Mouse (Mus musculus): ENCODE data around the gene Ankle2. TPM values are rescaled to one million over a fixed set of nuclear protein-coding genes. Genes with fewer than 3 reads are reported as not detected.

Ankle2 gene
- total and polyA plus RNA-seq, 3 experiments = 33.2 to 35.7 (median 35.3) TPM

DNA sequence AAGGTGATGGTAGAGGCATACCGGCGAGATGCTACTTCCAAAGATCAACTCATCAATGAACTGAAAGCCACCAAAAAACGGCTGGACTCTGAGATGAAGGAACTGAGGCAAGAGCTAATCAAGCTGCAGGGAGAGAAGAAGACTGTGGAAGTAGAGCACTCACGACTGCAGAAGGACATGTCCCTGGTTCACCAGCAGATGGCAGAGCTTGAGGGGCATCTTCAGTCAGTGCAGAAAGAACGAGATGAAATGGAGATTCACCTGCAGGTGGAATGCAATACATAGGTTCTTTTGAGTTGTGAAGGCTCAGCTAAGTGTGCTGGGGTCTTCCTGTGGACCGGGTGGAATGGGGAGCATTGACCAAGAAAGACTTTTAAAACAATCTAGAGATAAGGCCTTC, 26.0 kb upstream of the Ankle2 start:
- TF ChIP-seq RAD21 (IDR thresholded peaks at IDR 0.05; ENCODE audit: low read depth, low read length) (peak; percentile 7), SMC3 (IDR thresholded peaks at IDR 0.05; ENCODE audit: low read depth, low read length) (peak; percentile 45), NRF1 (IDR thresholded peaks at IDR 0.05; ENCODE audit: low read depth, low read length) (no peak), CTCF (conservative IDR thresholded peaks at IDR 0.05 in 1 of 2, IDR thresholded peaks at IDR 0.05 in 1 of 2; ENCODE audit: low read depth in 2 of 2, low read length in 2 of 2) (peak; percentile 25 to 62; a peak in 2 of 4 replicates)
- H3K36me3 ChIP-seq (replicated peaks in 1 of 2; ENCODE audit: control insufficient read depth in 1 of 2, insufficient read depth in 1 of 2, low read length in 1 of 2) = peaks cover 74 to 91% of the 10 kb centered on the region in 2 experiments
- in situ Hi-C loops (cut with MboI; ENCODE audit: low pct_ligation_motif_present, low pct_unique_long_range_greater_than_20kb, low sequenced_read_pairs) (no loop called here), dilution Hi-C loops (cut with MboI; ENCODE audit: extremely low pct_ligation_motif_present, extremely low pct_unique_long_range_greater_than_20kb, low sequenced_read_pairs) (no loop called here)
- no peaks in the 10 kb centered on the region for H3K27me3 ChIP-seq (replicated peaks)
- no peaks in the 10 kb centered on the region for H3K79me2 ChIP-seq (replicated peaks; ENCODE audit: control insufficient read depth, extremely low read depth, insufficient read depth, poor library complexity, severe bottlenecking)
- DNase-seq (ENCODE audit: extremely low read depth) = peak; percentile 24
- H3K4me1 ChIP-seq (ENCODE audit: control insufficient read depth in 1 of 2, insufficient read depth in 2 of 2) = no peaks in the 10 kb centered on the region
- H3K9me3 ChIP-seq (replicated peaks; ENCODE audit: low read length) = no peaks in the 10 kb centered on the region
- H3K9ac ChIP-seq (ENCODE audit: insufficient read depth, low read depth) = no peak overlapping the region
- H3K27ac ChIP-seq (ENCODE audit: insufficient read depth, low read depth) = no peak overlapping the region
- no peak overlapping the region for H3K4me3 ChIP-seq (replicated peaks in 1 of 3; ENCODE audit: low read depth in 2 of 3, low read length in 2 of 3, poor library complexity in 1 of 3)
- no peak overlapping the region for H3K4me2 ChIP-seq (ENCODE audit: insufficient read depth, low read depth, poor library complexity, severe bottlenecking)

DNA sequence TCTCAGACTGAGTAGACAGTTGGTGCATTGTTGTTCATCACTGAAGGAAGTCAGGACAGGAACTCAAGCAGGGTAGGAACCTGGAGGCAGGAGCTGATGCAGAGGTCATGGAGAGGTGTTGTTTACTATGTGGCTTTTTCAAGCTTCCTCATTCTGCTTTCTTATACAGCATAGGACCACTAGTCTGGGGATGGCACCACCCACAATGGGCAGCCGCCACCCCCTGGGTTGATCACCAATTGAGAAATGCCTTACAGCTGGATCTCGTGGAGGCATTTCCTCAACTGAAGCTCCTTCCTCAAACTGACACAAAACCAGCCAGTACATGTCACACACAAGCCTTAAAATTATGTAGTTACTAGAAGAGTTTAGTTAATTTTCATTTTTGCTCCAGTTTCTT, 19.5 kb upstream of the Ankle2 start:
- no peak overlapping the region for H3K27ac ChIP-seq (ENCODE audit: insufficient read depth, low read depth)
- in situ Hi-C loops (cut with MboI; ENCODE audit: low pct_ligation_motif_present, low pct_unique_long_range_greater_than_20kb, low sequenced_read_pairs) = no loop called here
- H3K9ac ChIP-seq (ENCODE audit: insufficient read depth, low read depth) = no peak overlapping the region
- dilution Hi-C loops (cut with MboI; ENCODE audit: extremely low pct_ligation_motif_present, extremely low pct_unique_long_range_greater_than_20kb, low sequenced_read_pairs) = no loop called here
- H3K9me3 ChIP-seq (replicated peaks; ENCODE audit: low read length) = no peaks in the 10 kb centered on the region
- no peak overlapping the region for H3K4me3 ChIP-seq (replicated peaks in 1 of 3; ENCODE audit: low read depth in 2 of 3, low read length in 2 of 3, poor library complexity in 1 of 3)
- TF ChIP-seq NELFE (IDR thresholded peaks at IDR 0.05; ENCODE audit: low read depth, low read length) = no peak
- H3K4me1 ChIP-seq (ENCODE audit: control insufficient read depth in 1 of 2, insufficient read depth in 2 of 2) = no peaks in the 10 kb centered on the region
- H3K36me3 ChIP-seq (replicated peaks in 1 of 2; ENCODE audit: control insufficient read depth in 1 of 2, insufficient read depth in 1 of 2, low read length in 1 of 2) = peaks cover 72 to 92% of the 10 kb centered on the region in 2 experiments
- no peak for DNase-seq (ENCODE audit: extremely low read depth)
- no peaks in the 10 kb centered on the region for H3K79me2 ChIP-seq (replicated peaks; ENCODE audit: control insufficient read depth, extremely low read depth, insufficient read depth, poor library complexity, severe bottlenecking)
- no peaks in the 10 kb centered on the region for H3K27me3 ChIP-seq (replicated peaks)
- H3K4me2 ChIP-seq (ENCODE audit: insufficient read depth, low read depth, poor library complexity, severe bottlenecking) = no peak overlapping the region

DNA sequence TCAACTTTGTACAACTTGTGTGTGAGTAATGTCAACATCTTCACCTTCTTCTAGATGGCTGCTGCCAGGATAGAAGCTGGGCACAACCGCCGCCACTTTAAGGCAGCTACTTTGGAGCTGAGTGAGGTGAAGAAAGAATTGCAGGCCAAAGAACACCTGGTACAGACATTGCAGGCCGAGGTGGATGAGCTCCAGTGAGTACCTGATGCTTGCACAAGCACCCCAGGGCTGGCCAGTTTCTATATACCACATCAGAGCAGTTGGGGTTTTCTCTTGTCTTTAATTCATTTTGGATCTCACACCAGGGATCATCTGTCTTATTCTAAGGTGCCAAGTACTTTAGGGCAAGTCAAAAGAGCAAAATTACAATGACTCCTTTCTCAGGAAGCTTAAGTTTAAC, 14.0 kb upstream of the Ankle2 start:
- DNase-seq (ENCODE audit: extremely low read depth) = no peak
- dilution Hi-C loops (cut with MboI; ENCODE audit: extremely low pct_ligation_motif_present, extremely low pct_unique_long_range_greater_than_20kb, low sequenced_read_pairs) = no loop called here
- Histone ChIP-seq H3K27ac (ENCODE audit: insufficient read depth, low read depth) (no peak overlapping the region), H3K9ac (ENCODE audit: insufficient read depth, low read depth) (no peak overlapping the region), H3K27me3 (replicated peaks) (no peaks in the 10 kb centered on the region), H3K36me3 (replicated peaks in 1 of 2; ENCODE audit: control insufficient read depth in 1 of 2, insufficient read depth in 1 of 2, low read length in 1 of 2) (peaks cover 68 to 93% of the 10 kb centered on the region in 2 experiments), H3K4me3 (replicated peaks in 1 of 3; ENCODE audit: low read depth in 2 of 3, low read length in 2 of 3, poor library complexity in 1 of 3) (no peak overlapping the region), H3K4me2 (ENCODE audit: insufficient read depth, low read depth, poor library complexity, severe bottlenecking) (no peak overlapping the region), H3K4me1 (ENCODE audit: control insufficient read depth in 1 of 2, insufficient read depth in 2 of 2) (no peaks in the 10 kb centered on the region), H3K79me2 (replicated peaks; ENCODE audit: control insufficient read depth, extremely low read depth, insufficient read depth, poor library complexity, severe bottlenecking) (no peaks in the 10 kb centered on the region), H3K9me3 (replicated peaks; ENCODE audit: low read length) (no peaks in the 10 kb centered on the region)
- in situ Hi-C loops (cut with MboI; ENCODE audit: low pct_ligation_motif_present, low pct_unique_long_range_greater_than_20kb, low sequenced_read_pairs) = no loop called here
- TF ChIP-seq RCOR1 (conservative IDR thresholded peaks at IDR 0.05; ENCODE audit: low read depth, low read length) (no peak), CHD1 (IDR thresholded peaks at IDR 0.05; ENCODE audit: low read depth, low read length) (no peak), POLR2A (IDR thresholded peaks at IDR 0.05; ENCODE audit: low read depth, low read length) (no peak), JUN (IDR thresholded peaks at IDR 0.05; ENCODE audit: insufficient read depth, low read depth, low read length) (no peak), CTCF (conservative IDR thresholded peaks at IDR 0.05 in 1 of 2, IDR thresholded peaks at IDR 0.05 in 1 of 2; ENCODE audit: low read depth in 2 of 2, low read length in 2 of 2) (no peak), ELF1 (IDR thresholded peaks at IDR 0.05; ENCODE audit: low read depth, low read length) (no peak), TCF12 (IDR thresholded peaks at IDR 0.05; ENCODE audit: low read depth, low read length) (no peak), USF1 (IDR thresholded peaks at IDR 0.05; ENCODE audit: low read depth, low read length) (no peak), MXI1 (IDR thresholded peaks at IDR 0.05; ENCODE audit: low read depth, low read length) (no peak), JUND (conservative IDR thresholded peaks at IDR 0.05; ENCODE audit: low read depth, low read length) (no peak), SMC3 (IDR thresholded peaks at IDR 0.05; ENCODE audit: low read depth, low read length) (no peak), ETS1 (conservative IDR thresholded peaks at IDR 0.05; ENCODE audit: low read depth, low read length) (no peak), E2F4 (IDR thresholded peaks at IDR 0.05; ENCODE audit: insufficient replicate concordance, low read depth, low read length) (no peak), PAX5 (IDR thresholded peaks at IDR 0.05; ENCODE audit: low read length) (no peak), USF2 (conservative IDR thresholded peaks at IDR 0.05; ENCODE audit: low read depth, low read length) (no peak)
